Mouse (Mus musculus): ENCODE data around the gene Hnrnpu. TPM values are rescaled to one million over a fixed set of nuclear protein-coding genes. Genes with fewer than 3 reads are reported as not detected.

Gene Hnrnpu
- polyA plus RNA-seq, 1 experiment from 2014 or later: 362 TPM

GRCm38 (mm10) chr1:178340213-178340612 is 2.6 kb upstream of the Hnrnpu start:
- no peak for ATAC-seq (ENCODE audit: insufficient number of reproducible peaks, low FRiP score, low TSS enrichment, low read depth)
- no peak overlapping the region for H3K4me2 ChIP-seq (replicated peaks)
- no peaks in the 10 kb centered on the region for H3K27me3 ChIP-seq
- no peak overlapping the region for H3K4me3 ChIP-seq (replicated peaks)
- H3K36me3 ChIP-seq: peaks cover 3% of the 10 kb centered on the region; the same call in 1 of the 2 replicates
- no peaks in the 10 kb centered on the region for H3K9me3 ChIP-seq (replicated peaks)
- 0 out of 2 replicates have a peak, but pooled peaks cover under 1% of the 10 kb centered on the region for H3K4me1 ChIP-seq
- no peak overlapping the region for H3K9ac ChIP-seq
- no peak overlapping the region for H3K27ac ChIP-seq (replicated peaks)
- 88% methylated on average over 2 of the region's 2 CpGs for WGBS

- H3K4me1 ChIP-seq: peaks cover 13% of the 10 kb centered on the region; the same call in 1 of the 2 replicates
- ATAC-seq (ENCODE audit: insufficient number of reproducible peaks, low FRiP score, low TSS enrichment, low read depth): no peak
- peak overlapping the region; percentile 51 for H3K4me2 ChIP-seq (replicated peaks)
- H3K9me3 ChIP-seq (replicated peaks): no peaks in the 10 kb centered on the region
- H3K4me3 ChIP-seq (replicated peaks): peak overlapping the region; percentile 100
- H3K36me3 ChIP-seq: peaks cover 11% of the 10 kb centered on the region
- 6% methylated on average over 6 of the region's 6 CpGs for WGBS
- H3K27ac ChIP-seq (replicated peaks): peak overlapping the region; percentile 99
- H3K27me3 ChIP-seq: no peaks in the 10 kb centered on the region
- H3K9ac ChIP-seq: peak overlapping the region; percentile 59
Measured at GRCm38 (mm10) chr1:178338318-178338641, 683 bp upstream of the Hnrnpu start.

- Histone ChIP-seq H3K9ac (peak overlapping the region; percentile 100), H3K4me3 (replicated peaks) (peak overlapping the region; percentile 100), H3K27ac (replicated peaks) (peak overlapping the region; percentile 99), H3K36me3 (peaks cover 24% of the 10 kb centered on the region), H3K4me1 (peaks cover 20% of the 10 kb centered on the region), H3K9me3 (replicated peaks) (no peaks in the 10 kb centered on the region), H3K4me2 (replicated peaks) (0 out of 2 replicates have a peak overlapping the region, but pooled peaks have one; percentile 61), H3K27me3 (no peaks in the 10 kb centered on the region)
- under 1% methylated on average over 81 of the region's 89 CpGs for WGBS
- ATAC-seq (ENCODE audit: insufficient number of reproducible peaks, low FRiP score, low TSS enrichment, low read depth): peak; percentile 5
Measured at GRCm38 (mm10) chr1:178336777-178337481, 668 bp downstream of the Hnrnpu start.

GRCm38 (mm10) chr1:178336289-178336775 is 1.3 kb downstream of the Hnrnpu start:
- Histone ChIP-seq H3K9ac (peak overlapping the region; percentile 100), H3K4me2 (replicated peaks) (peak overlapping the region; percentile 61), H3K4me3 (replicated peaks) (peak overlapping the region; percentile 100), H3K27ac (replicated peaks) (peak overlapping the region; percentile 99), H3K36me3 (peaks cover 29% of the 10 kb centered on the region), H3K4me1 (peaks cover 20% of the 10 kb centered on the region), H3K9me3 (replicated peaks) (no peaks in the 10 kb centered on the region), H3K27me3 (no peaks in the 10 kb centered on the region)
- ATAC-seq (ENCODE audit: insufficient number of reproducible peaks, low FRiP score, low TSS enrichment, low read depth): peak; percentile 93
- WGBS: under 1% methylated on average over 45 of the region's 53 CpGs

- Histone ChIP-seq H3K9ac (peak overlapping the region; percentile 100), H3K36me3 (peaks cover 34% of the 10 kb centered on the region), H3K4me2 (replicated peaks) (peak overlapping the region; percentile 61), H3K9me3 (replicated peaks) (no peaks in the 10 kb centered on the region), H3K27me3 (no peaks in the 10 kb centered on the region), H3K27ac (replicated peaks) (peak overlapping the region; percentile 99), H3K4me3 (replicated peaks) (peak overlapping the region; percentile 100), H3K4me1 (peaks cover 20% of the 10 kb centered on the region)
- under 1% methylated on average over 16 of the region's 16 CpGs for WGBS
- no peak for ATAC-seq (ENCODE audit: insufficient number of reproducible peaks, low FRiP score, low TSS enrichment, low read depth)
Measured at GRCm38 (mm10) chr1:178335860-178336261, 1.7 kb downstream of the Hnrnpu start.

- peaks cover 61% of the 10 kb centered on the region for H3K36me3 ChIP-seq
- ATAC-seq (ENCODE audit: insufficient number of reproducible peaks, low FRiP score, low TSS enrichment, low read depth): no peak
- no peak overlapping the region for H3K9ac ChIP-seq
- WGBS: 71% methylated on average over 6 of the region's 6 CpGs
- H3K9me3 ChIP-seq (replicated peaks): no peaks in the 10 kb centered on the region
- H3K4me3 ChIP-seq (replicated peaks): no peak overlapping the region
- H3K4me1 ChIP-seq: peaks cover 17% of the 10 kb centered on the region
- H3K27me3 ChIP-seq: no peaks in the 10 kb centered on the region
- H3K27ac ChIP-seq (replicated peaks): no peak overlapping the region
- H3K4me2 ChIP-seq (replicated peaks): no peak overlapping the region
Measured at GRCm38 (mm10) chr1:178329946-178330345, 7.7 kb downstream of the Hnrnpu start.

- Histone ChIP-seq H3K36me3 (peaks cover 62% of the 10 kb centered on the region), H3K4me1 (peaks cover 11% of the 10 kb centered on the region), H3K9ac (no peak overlapping the region), H3K27ac (replicated peaks) (no peak overlapping the region), H3K4me2 (replicated peaks) (no peak overlapping the region), H3K9me3 (replicated peaks) (no peaks in the 10 kb centered on the region), H3K27me3 (no peaks in the 10 kb centered on the region), H3K4me3 (replicated peaks) (no peak overlapping the region)
- no peak for ATAC-seq (ENCODE audit: insufficient number of reproducible peaks, low FRiP score, low TSS enrichment, low read depth)
- 76% methylated on average over 5 of the region's 5 CpGs for WGBS
Measured at GRCm38 (mm10) chr1:178329017-178329416, 8.6 kb downstream of the Hnrnpu start.

GRCm38 (mm10) chr1:178326950-178327349 is 10.6 kb downstream of the Hnrnpu start:
- Histone ChIP-seq H3K9me3 (replicated peaks) (no peaks in the 10 kb centered on the region), H3K9ac (no peak overlapping the region), H3K4me1 (no peaks in the 10 kb centered on the region), H3K4me3 (replicated peaks) (no peak overlapping the region), H3K36me3 (peaks cover 62% of the 10 kb centered on the region), H3K4me2 (replicated peaks) (no peak overlapping the region), H3K27me3 (no peaks in the 10 kb centered on the region), H3K27ac (replicated peaks) (no peak overlapping the region)
- WGBS: 87% methylated on average over 1 of the region's 1 CpGs
- no peak for ATAC-seq (ENCODE audit: insufficient number of reproducible peaks, low FRiP score, low TSS enrichment, low read depth)

- WGBS: 80% methylated on average over 1 of the region's 1 CpGs
- Histone ChIP-seq H3K27me3 (no peaks in the 10 kb centered on the region), H3K4me2 (replicated peaks) (no peak overlapping the region), H3K9me3 (replicated peaks) (no peaks in the 10 kb centered on the region), H3K9ac (no peak overlapping the region), H3K4me1 (peaks cover 3% of the 10 kb centered on the region), H3K36me3 (peaks cover 60% of the 10 kb centered on the region), H3K27ac (replicated peaks) (no peak overlapping the region), H3K4me3 (replicated peaks) (no peak overlapping the region)
- no peak for ATAC-seq (ENCODE audit: insufficient number of reproducible peaks, low FRiP score, low TSS enrichment, low read depth)
Measured at GRCm38 (mm10) chr1:178326357-178326756, 11.2 kb downstream of the Hnrnpu start.

GRCm38 (mm10) chr1:178324568-178324967 is 13.0 kb downstream of the Hnrnpu start:
- Histone ChIP-seq H3K9ac (no peak overlapping the region), H3K4me3 (replicated peaks) (no peak overlapping the region), H3K9me3 (replicated peaks) (no peaks in the 10 kb centered on the region), H3K36me3 (peaks cover 47% of the 10 kb centered on the region), H3K27ac (replicated peaks) (no peak overlapping the region), H3K4me2 (replicated peaks) (no peak overlapping the region), H3K4me1 (peaks cover 15% of the 10 kb centered on the region), H3K27me3 (no peaks in the 10 kb centered on the region)
- no peak for ATAC-seq (ENCODE audit: insufficient number of reproducible peaks, low FRiP score, low TSS enrichment, low read depth)
- 86% methylated on average over 1 of the region's 1 CpGs for WGBS

- H3K9me3 ChIP-seq (replicated peaks): no peaks in the 10 kb centered on the region
- H3K4me2 ChIP-seq (replicated peaks): no peak overlapping the region
- 91% methylated on average over 1 of the region's 1 CpGs for WGBS
- H3K4me1 ChIP-seq: peaks cover 15% of the 10 kb centered on the region
- no peak overlapping the region for H3K4me3 ChIP-seq (replicated peaks)
- ATAC-seq (ENCODE audit: insufficient number of reproducible peaks, low FRiP score, low TSS enrichment, low read depth): no peak
- peaks cover 42% of the 10 kb centered on the region for H3K36me3 ChIP-seq
- no peaks in the 10 kb centered on the region for H3K27me3 ChIP-seq
- no peak overlapping the region for H3K9ac ChIP-seq
- H3K27ac ChIP-seq (replicated peaks): no peak overlapping the region
Measured at GRCm38 (mm10) chr1:178323235-178323634, 14.4 kb downstream of the Hnrnpu start.
